Mouse (Mus musculus): ENCODE data around the gene Vti1a. TPM values are rescaled to one million over a fixed set of nuclear protein-coding genes. Genes with fewer than 3 reads are reported as not detected.
A peak's percentile ranks its signal among the peaks of the same experiment; 100 is the strongest.

Gene Vti1a
- polyA plus RNA-seq, 1 experiment from 2014 or later: 42.1 TPM

DNA sequence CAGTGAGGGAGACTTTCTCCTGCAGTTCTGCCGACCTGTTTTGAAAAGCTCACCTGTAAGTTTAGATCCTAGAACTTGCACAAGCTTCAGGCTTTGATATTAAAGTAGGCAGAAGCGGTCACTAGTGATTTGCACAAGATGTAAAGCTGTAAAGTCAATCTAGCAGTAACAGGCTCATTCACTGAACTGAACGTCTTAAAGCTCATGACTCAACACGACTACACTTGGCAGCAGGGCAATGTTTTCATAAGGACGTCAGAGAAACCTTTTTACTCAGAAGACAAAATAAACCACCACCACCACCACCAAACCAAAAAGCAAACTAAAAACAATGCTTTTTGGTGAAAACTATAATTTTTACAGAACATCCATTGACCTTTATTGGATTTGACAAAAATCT is 18.1 kb upstream of the Vti1a start:
- no peak overlapping the region for H3K4me2 ChIP-seq (ENCODE audit: low read length)
- H3K4me1 ChIP-seq (ENCODE audit: control insufficient read depth, insufficient read depth, low read length): no peaks in the 10 kb centered on the region
- H3K27ac ChIP-seq (ENCODE audit: low read length): no peak overlapping the region
- H3K27me3 ChIP-seq (ENCODE audit: control insufficient read depth, insufficient read depth, low read depth, low read length): no peaks in the 10 kb centered on the region
- WGBS: 89% methylated on average over 5 of the region's 5 CpGs
- no peak for ATAC-seq
- H3K9ac ChIP-seq (ENCODE audit: low read depth, low read length): no peak overlapping the region
- no peak overlapping the region for H3K4me3 ChIP-seq (ENCODE audit: low read depth, low read length)
- peaks cover 21% of the 10 kb centered on the region for H3K36me3 ChIP-seq (ENCODE audit: control insufficient read depth, insufficient read depth, low read length)
- H3K9me3 ChIP-seq (replicated peaks; ENCODE audit: control insufficient read depth, low read length, poor library complexity, severe bottlenecking): no peaks in the 10 kb centered on the region

DNA sequence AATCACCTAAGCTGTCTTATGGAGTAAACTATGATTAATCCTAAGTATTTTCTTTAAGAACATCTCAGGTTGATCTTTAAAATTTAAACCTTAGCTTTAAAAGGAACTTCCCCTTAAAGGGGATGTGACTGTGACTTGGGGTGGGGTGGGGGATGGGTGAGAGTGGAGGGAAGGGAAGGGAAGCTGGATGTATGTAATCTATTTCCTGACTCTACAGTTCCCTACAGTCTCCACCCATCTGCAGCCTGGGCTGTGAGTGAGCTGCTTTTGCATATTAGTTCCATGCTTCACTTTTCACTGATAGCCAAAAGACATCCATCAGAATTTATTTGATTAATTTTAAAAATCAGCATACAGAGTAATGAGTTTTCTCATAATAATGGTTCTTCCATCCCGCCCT is 16.7 kb upstream of the Vti1a start:
- ATAC-seq: no peak
- 95% methylated on average over 1 of the region's 1 CpGs for WGBS

DNA sequence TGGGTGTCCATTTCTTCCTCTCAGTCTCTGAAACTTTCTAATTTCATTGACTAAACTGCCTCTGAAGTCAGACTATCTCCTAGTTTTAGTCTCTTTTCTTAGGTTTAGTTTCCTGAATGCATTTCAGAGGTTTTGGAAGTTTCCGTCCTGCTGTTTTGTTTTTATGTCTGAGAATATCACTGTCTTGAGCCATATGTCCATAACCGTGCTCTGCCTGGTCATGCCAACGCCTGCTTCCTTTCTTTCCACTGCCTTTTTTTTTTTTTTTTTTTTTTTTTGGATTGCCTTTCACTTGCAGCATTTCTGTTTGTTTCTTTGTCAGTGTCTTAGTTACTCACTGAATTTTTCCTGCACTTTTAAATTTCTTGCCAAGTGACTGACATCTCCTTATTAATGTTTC is 15.6 kb upstream of the Vti1a start:
- Histone ChIP-seq H3K4me3 (ENCODE audit: low read depth, low read length) (no peak overlapping the region), H3K27me3 (ENCODE audit: control insufficient read depth, insufficient read depth, low read depth, low read length) (no peaks in the 10 kb centered on the region), H3K9ac (ENCODE audit: low read depth, low read length) (no peak overlapping the region), H3K9me3 (replicated peaks; ENCODE audit: control insufficient read depth, low read length, poor library complexity, severe bottlenecking) (no peaks in the 10 kb centered on the region), H3K4me1 (ENCODE audit: control insufficient read depth, insufficient read depth, low read length) (no peaks in the 10 kb centered on the region), H3K36me3 (ENCODE audit: control insufficient read depth, insufficient read depth, low read length) (peaks cover 24% of the 10 kb centered on the region), H3K27ac (ENCODE audit: low read length) (no peak overlapping the region), H3K4me2 (ENCODE audit: low read length) (no peak overlapping the region)
- WGBS: 93% methylated on average over 3 of the region's 3 CpGs
- no peak for ATAC-seq

More for the DNA sequence above, 16.7 kb upstream of the Vti1a start:
- H3K4me1 ChIP-seq (ENCODE audit: control insufficient read depth, insufficient read depth, low read length): no peaks in the 10 kb centered on the region
- no peak overlapping the region for H3K4me2 ChIP-seq (ENCODE audit: low read length)
- H3K27ac ChIP-seq (ENCODE audit: low read length): no peak overlapping the region
- H3K36me3 ChIP-seq (ENCODE audit: control insufficient read depth, insufficient read depth, low read length): peaks cover 24% of the 10 kb centered on the region
- no peak overlapping the region for H3K4me3 ChIP-seq (ENCODE audit: low read depth, low read length)
- H3K27me3 ChIP-seq (ENCODE audit: control insufficient read depth, insufficient read depth, low read depth, low read length): no peaks in the 10 kb centered on the region
- no peaks in the 10 kb centered on the region for H3K9me3 ChIP-seq (replicated peaks; ENCODE audit: control insufficient read depth, low read length, poor library complexity, severe bottlenecking)
- no peak overlapping the region for H3K9ac ChIP-seq (ENCODE audit: low read depth, low read length)

DNA sequence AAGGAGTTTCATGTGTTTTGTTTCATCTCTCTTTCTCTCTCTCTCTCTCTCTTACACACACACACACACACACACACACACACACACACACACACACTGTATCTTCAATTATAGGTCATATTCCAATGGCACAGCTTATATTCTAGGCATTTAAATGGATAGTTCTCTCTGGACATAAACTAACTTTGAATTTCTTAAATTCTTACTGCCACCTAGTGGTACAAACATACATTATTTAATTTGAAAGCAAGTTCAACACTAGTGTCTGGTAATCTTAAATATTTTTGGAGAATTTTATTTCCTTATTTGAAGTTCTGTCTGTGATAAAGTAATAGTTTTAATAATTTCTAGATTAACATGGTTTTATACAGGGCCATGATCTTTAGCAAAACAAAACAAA is 11.1 kb upstream of the Vti1a start:
- Histone ChIP-seq H3K27ac (ENCODE audit: low read length) (no peak overlapping the region), H3K9me3 (replicated peaks; ENCODE audit: control insufficient read depth, low read length, poor library complexity, severe bottlenecking) (no peaks in the 10 kb centered on the region), H3K4me1 (ENCODE audit: control insufficient read depth, insufficient read depth, low read length) (no peaks in the 10 kb centered on the region), H3K4me3 (ENCODE audit: low read depth, low read length) (no peak overlapping the region), H3K36me3 (ENCODE audit: control insufficient read depth, insufficient read depth, low read length) (peaks cover 31% of the 10 kb centered on the region), H3K27me3 (ENCODE audit: control insufficient read depth, insufficient read depth, low read depth, low read length) (no peaks in the 10 kb centered on the region), H3K4me2 (ENCODE audit: low read length) (no peak overlapping the region), H3K9ac (ENCODE audit: low read depth, low read length) (no peak overlapping the region)
- ATAC-seq: no peak

DNA sequence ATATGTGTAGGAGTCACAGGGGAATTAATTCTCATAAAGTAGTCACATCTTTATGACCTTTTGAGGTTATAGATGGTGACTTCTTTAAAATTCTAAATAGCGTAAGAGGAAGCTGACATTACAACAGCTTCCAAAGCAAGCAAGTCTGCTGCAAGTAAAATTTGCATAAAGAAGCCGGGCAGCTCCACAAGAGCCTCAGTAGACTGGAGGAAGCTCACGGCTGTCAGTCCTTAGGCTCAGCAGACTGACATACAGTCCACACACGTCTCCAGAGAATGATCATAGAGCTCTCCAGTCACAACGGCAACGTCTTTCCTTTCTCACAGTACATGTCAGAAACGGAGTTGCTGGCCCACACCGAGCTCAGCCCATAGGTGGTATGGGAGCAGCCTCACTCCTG is 4.2 kb upstream of the Vti1a start:
- H3K27ac ChIP-seq (ENCODE audit: low read length): no peak overlapping the region
- peaks cover 25% of the 10 kb centered on the region for H3K4me1 ChIP-seq (ENCODE audit: control insufficient read depth, insufficient read depth, low read length)
- no peak overlapping the region for H3K4me2 ChIP-seq (ENCODE audit: low read length)
- no peak overlapping the region for H3K4me3 ChIP-seq (ENCODE audit: low read depth, low read length)
- ATAC-seq: no peak
- H3K27me3 ChIP-seq (ENCODE audit: control insufficient read depth, insufficient read depth, low read depth, low read length): no peaks in the 10 kb centered on the region
- 95% methylated on average over 8 of the region's 8 CpGs for WGBS
- H3K9me3 ChIP-seq (replicated peaks; ENCODE audit: control insufficient read depth, low read length, poor library complexity, severe bottlenecking): no peaks in the 10 kb centered on the region
- peaks cover 25% of the 10 kb centered on the region for H3K36me3 ChIP-seq (ENCODE audit: control insufficient read depth, insufficient read depth, low read length)
- H3K9ac ChIP-seq (ENCODE audit: low read depth, low read length): no peak overlapping the region

DNA sequence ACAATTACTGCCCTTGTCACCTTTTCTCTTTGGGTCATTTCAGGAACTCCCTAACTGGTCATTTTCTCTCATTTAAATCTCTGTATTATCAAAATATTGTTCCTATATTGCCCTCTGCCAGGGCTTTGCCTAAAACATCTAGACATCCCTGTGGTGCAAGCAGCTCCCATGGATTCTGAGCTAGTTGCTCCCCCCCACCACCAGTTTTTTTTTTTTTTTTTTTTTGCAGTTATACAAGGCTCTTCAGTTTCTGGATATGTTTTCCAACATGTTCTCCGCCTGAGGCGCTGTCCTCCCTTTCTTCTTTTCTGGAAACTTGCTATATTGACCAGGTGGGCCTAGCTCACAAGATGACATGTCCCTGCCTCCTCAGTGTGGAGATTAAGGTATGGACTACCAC is 2.4 kb upstream of the Vti1a start:
- no peak overlapping the region for H3K4me3 ChIP-seq (ENCODE audit: low read depth, low read length)
- no peaks in the 10 kb centered on the region for H3K27me3 ChIP-seq (ENCODE audit: control insufficient read depth, insufficient read depth, low read depth, low read length)
- H3K27ac ChIP-seq (ENCODE audit: low read length): no peak overlapping the region
- H3K9me3 ChIP-seq (replicated peaks; ENCODE audit: control insufficient read depth, low read length, poor library complexity, severe bottlenecking): no peaks in the 10 kb centered on the region
- no peak overlapping the region for H3K4me2 ChIP-seq (ENCODE audit: low read length)
- peaks cover 34% of the 10 kb centered on the region for H3K4me1 ChIP-seq (ENCODE audit: control insufficient read depth, insufficient read depth, low read length)
- ATAC-seq: no peak
- WGBS: 93% methylated on average over 2 of the region's 2 CpGs
- peaks cover 21% of the 10 kb centered on the region for H3K36me3 ChIP-seq (ENCODE audit: control insufficient read depth, insufficient read depth, low read length)
- no peak overlapping the region for H3K9ac ChIP-seq (ENCODE audit: low read depth, low read length)

DNA sequence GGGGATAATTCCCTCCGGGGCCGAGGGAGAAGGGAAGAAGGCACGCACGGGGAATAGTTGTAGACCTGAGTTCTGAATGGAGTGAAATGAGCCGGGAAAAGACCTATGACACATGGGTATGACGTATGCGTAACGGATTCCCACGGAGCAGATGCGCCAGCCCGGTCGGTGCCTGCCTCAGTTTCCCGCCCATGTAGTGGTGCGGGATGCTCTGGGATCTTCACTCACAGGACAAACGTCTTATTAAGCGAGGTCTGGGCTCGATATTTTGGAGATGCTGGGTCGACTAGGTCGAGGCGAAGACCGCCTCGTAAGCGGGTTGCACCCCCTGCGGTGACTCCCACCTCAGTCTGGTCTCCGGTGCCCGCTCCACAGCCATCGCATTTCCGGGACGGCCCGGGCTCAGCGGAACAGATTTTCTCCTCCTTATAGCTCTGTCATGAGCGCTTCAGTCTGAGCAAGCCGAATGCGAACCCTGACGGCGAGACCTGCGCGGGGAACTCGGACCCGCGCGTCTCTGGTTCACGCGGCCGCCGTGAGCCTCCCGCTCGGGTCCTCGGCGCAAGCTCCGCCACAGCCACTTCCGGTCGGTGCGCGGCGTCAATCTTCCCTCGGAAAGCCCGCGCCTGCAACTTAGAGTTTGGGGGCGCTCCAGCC is 515 bp upstream of the Vti1a start, which contains the start of gene Zdhhc6:
Gene Zdhhc6, minus strand, starts transcription at position 581 of the 657 bp plus-strand sequence.
- Histone ChIP-seq H3K9ac (ENCODE audit: low read depth, low read length) (peak within 1 kb of the TSS; percentile 86), H3K27me3 (ENCODE audit: control insufficient read depth, insufficient read depth, low read depth, low read length) (no peaks in the 10 kb centered on the region), H3K4me2 (ENCODE audit: low read length) (peak within 1 kb of the TSS; percentile 86), H3K4me3 (ENCODE audit: low read depth, low read length) (peak within 1 kb of the TSS; percentile 77), H3K27ac (ENCODE audit: low read length) (peak within 1 kb of the TSS; percentile 80), H3K36me3 (ENCODE audit: control insufficient read depth, insufficient read depth, low read length) (peaks cover 7% of the 10 kb centered on the region), H3K9me3 (replicated peaks; ENCODE audit: control insufficient read depth, low read length, poor library complexity, severe bottlenecking) (no peaks in the 10 kb centered on the region), H3K4me1 (ENCODE audit: control insufficient read depth, insufficient read depth, low read length) (peaks cover 34% of the 10 kb centered on the region)
- WGBS: 0% methylated on average over 60 of the region's 60 CpGs
- ATAC-seq: peak; percentile 86

DNA sequence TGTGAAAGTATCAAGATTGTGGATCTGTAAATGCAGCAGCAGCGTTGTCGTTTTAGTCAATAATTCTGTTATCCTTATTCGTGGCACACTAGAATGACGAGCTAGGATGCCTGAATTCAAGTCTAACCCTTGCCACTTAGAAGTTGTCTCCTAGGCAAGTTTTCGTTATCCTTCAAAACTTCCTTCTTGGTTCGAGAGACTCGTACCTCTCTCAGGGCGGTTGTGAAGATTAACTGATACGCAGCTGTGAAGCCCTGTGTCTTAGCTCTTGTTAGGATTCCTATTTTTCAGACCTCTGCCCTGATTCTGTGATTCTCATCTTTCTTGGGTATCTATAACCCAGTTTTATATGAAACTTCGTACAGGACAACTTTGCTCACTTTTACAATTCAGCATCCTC is 806 bp downstream of the Vti1a start:
- no peaks in the 10 kb centered on the region for H3K27me3 ChIP-seq (ENCODE audit: control insufficient read depth, insufficient read depth, low read depth, low read length)
- no peaks in the 10 kb centered on the region for H3K9me3 ChIP-seq (replicated peaks; ENCODE audit: control insufficient read depth, low read length, poor library complexity, severe bottlenecking)
- peaks cover 34% of the 10 kb centered on the region for H3K4me1 ChIP-seq (ENCODE audit: control insufficient read depth, insufficient read depth, low read length)
- ATAC-seq: no peak
- no peaks in the 10 kb centered on the region for H3K36me3 ChIP-seq (ENCODE audit: control insufficient read depth, insufficient read depth, low read length)
- no peak overlapping the region for H3K27ac ChIP-seq (ENCODE audit: low read length)
- peak overlapping the region; percentile 86 for H3K4me2 ChIP-seq (ENCODE audit: low read length)
- H3K4me3 ChIP-seq (ENCODE audit: low read depth, low read length): peak overlapping the region; percentile 77
- H3K9ac ChIP-seq (ENCODE audit: low read depth, low read length): no peak overlapping the region
- WGBS: 61% methylated on average over 10 of the region's 10 CpGs

DNA sequence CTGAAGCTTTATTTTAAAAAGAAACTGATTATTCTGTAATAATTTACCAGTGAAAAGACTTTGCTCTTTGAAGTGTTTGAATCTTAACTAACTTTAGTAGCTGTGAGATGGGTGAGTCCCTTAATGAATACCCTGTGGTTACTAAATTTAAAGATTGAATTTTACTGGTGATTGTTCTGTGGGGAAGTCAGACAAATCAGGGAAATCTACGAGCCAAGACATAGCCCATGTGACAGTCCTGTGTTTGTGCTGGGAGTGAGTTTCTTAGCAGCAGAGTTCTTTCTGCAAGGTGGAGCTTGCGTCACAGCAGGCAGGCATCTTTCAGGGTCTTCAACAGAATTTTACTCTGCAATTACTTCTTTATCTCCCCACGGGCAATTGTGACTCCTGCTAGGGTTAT is 2.9 kb downstream of the Vti1a start:
- ATAC-seq: no peak
- H3K9ac ChIP-seq (ENCODE audit: low read depth, low read length): no peak overlapping the region
- H3K4me2 ChIP-seq (ENCODE audit: low read length): no peak overlapping the region
- 87% methylated on average over 3 of the region's 3 CpGs for WGBS
- peaks cover 22% of the 10 kb centered on the region for H3K4me1 ChIP-seq (ENCODE audit: control insufficient read depth, insufficient read depth, low read length)
- no peak overlapping the region for H3K4me3 ChIP-seq (ENCODE audit: low read depth, low read length)
- no peaks in the 10 kb centered on the region for H3K9me3 ChIP-seq (replicated peaks; ENCODE audit: control insufficient read depth, low read length, poor library complexity, severe bottlenecking)
- peaks cover 6% of the 10 kb centered on the region; the same call in 1 of the 2 replicates for H3K36me3 ChIP-seq (ENCODE audit: control insufficient read depth, insufficient read depth, low read length)
- H3K27ac ChIP-seq (ENCODE audit: low read length): no peak overlapping the region
- no peaks in the 10 kb centered on the region for H3K27me3 ChIP-seq (ENCODE audit: control insufficient read depth, insufficient read depth, low read depth, low read length)

All from midbrain, embryonic 16.5 days (tissue).